Mouse (Mus musculus) erythroblast, embryonic 14.5 days (primary cell): ENCODE results near the gene Prnd.

Source experiments
- GATA1 ChIP-seq: IDR thresholded peaks from 2 replicates; pipeline ENCODE4 v1.6.1; 2012; ENCODE audit warnings: low read length, inconsistent platforms, mixed read lengths
- TAL1 ChIP-seq: IDR thresholded peaks from 3 replicates; pipeline ENCODE4 v1.6.1; 2012; ENCODE audit warnings: low read length, inconsistent platforms, mixed read lengths

DNA sequence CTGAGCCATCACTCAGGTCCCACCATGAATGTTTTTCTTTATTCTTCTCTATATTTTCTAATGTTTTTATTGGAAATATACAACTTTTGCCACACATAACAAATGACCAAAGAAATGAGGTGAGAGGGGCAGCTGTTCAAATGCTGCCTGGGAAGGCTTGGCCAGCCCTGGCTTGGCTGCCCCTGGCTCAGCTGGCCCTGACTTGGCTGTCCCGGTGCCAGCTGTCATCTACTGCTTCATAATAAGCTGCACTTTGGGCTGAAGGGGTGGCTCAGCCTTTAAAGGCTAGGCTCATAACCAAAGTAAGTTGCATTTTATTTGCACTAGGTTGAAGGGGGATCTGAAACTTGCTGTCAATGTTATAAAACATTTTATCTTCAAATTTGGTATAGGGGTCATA is 43.8 kb upstream of the Prnd start:
- TF ChIP-seq GATA1, result no peak
- TF ChIP-seq TAL1, result no peak
